Comparison of ENCODE assay signal across 10 mouse cellular contexts in the genomic region with DNA sequence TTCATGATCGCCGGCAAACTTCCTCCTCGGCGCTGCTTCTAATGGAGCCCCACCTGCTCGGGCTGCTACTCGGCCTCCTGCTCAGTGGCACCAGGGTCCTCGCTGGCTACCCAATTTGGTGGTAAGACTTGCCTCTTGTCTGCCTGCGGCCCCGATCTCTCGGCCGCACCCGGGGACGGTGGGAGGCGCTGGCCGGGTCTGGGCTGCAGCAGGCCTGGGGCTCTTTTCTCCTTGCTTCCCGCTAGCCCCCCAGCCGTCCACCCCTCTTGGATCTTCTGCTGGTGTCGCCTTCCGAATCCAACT. TPM values are rescaled to one million over a fixed set of nuclear protein-coding genes. Genes with fewer than 3 reads are reported as not detected.
DNase-seq lines count a peak whose midpoint lies in the region; ATAC-seq and TF ChIP-seq lines count a peak whose summit lies in the region.
"Had no signal": no experiment of that assay in that cellular context is flagged by ENCODE, and none has a peak within 500 bp of the region (broad histone marks: within the 10 kb centered on the region; RNA-seq: fewer than 3 reads in every experiment).

No protein-coding gene starts in this region.

- TF ChIP-seq POLR2A in ES-Bruce4 (IDR thresholded peaks at IDR 0.05; ENCODE audit: insufficient read depth, low read length), result no peak

- peak overlapping the region; percentile 68 for H3K4me2 ChIP-seq in heart, embryonic 12.5 days

- no peak for TF ChIP-seq CTCF in ES-Bruce4 (IDR thresholded peaks at IDR 0.05; ENCODE audit: low read depth, low read length)

- ATAC-seq in heart, embryonic 12.5 days (ENCODE audit: insufficient number of reproducible peaks, low FRiP score), result no peak
- ATAC-seq in cerebellum, adult (ENCODE audit: insufficient number of reproducible peaks, low FRiP score, low TSS enrichment), result no peak

- H3K27ac ChIP-seq in heart, embryonic 12.5 days (ENCODE audit: poor library complexity, severe bottlenecking), result no peak overlapping the region
- H3K27ac ChIP-seq in ES-Bruce4 (ENCODE audit: insufficient read depth, low read length), result no peak overlapping the region
- H3K27ac ChIP-seq in hindbrain, embryonic 10.5 days, result peak overlapping the region; percentile 84
- H3K27ac ChIP-seq in midbrain, embryonic 10.5 days (replicated peaks), result peak overlapping the region; percentile 83

- TF ChIP-seq EP300 in ES-Bruce4 (IDR thresholded peaks at IDR 0.05; ENCODE audit: insufficient read depth, low read depth, low read length), result no peak

- peaks cover 23% of the 10 kb centered on the region for H3K4me1 ChIP-seq in heart, embryonic 12.5 days (replicated peaks)
- H3K4me1 ChIP-seq in ES-Bruce4 (ENCODE audit: control insufficient read depth, insufficient read depth, low read length), result peaks cover 2% of the 10 kb centered on the region
- H3K4me1 ChIP-seq in hindbrain, embryonic 10.5 days (replicated peaks), result peaks cover 88% of the 10 kb centered on the region
- peaks cover 83% of the 10 kb centered on the region for H3K4me1 ChIP-seq in midbrain, embryonic 10.5 days

- under 1% methylated on average over 19 of the region's 19 CpGs for whole genome bisulfite sequencing in heart, embryonic 12.5 days
- under 1% methylated on average over 19 of the region's 19 CpGs for WGBS in hindbrain, embryonic 10.5 days
- WGBS in midbrain, embryonic 10.5 days, result 0% methylated on average over 19 of the region's 19 CpGs

- H3K9ac ChIP-seq in heart, embryonic 12.5 days, result no peak overlapping the region
- peak overlapping the region; percentile 37 for H3K9ac ChIP-seq in ES-Bruce4 (ENCODE audit: low read depth, poor library complexity, severe bottlenecking)

- peaks cover 96% of the 10 kb centered on the region for H3K27me3 ChIP-seq in heart, embryonic 12.5 days (replicated peaks)
- peaks cover 32% of the 10 kb centered on the region for H3K27me3 ChIP-seq in ES-Bruce4 (ENCODE audit: control insufficient read depth, insufficient read depth, low read length, poor library complexity, severe bottlenecking)
- peaks cover 95% of the 10 kb centered on the region for H3K27me3 ChIP-seq in hindbrain, embryonic 10.5 days (ENCODE audit: insufficient read depth, poor library complexity, severe bottlenecking)
- H3K27me3 ChIP-seq in midbrain, embryonic 10.5 days (ENCODE audit: low read depth, poor library complexity, severe bottlenecking), result peaks cover 97% of the 10 kb centered on the region

- DNase-seq in heart, postnatal 4 days, result no peak
- no peak for DNase-seq in hindbrain, embryonic 10.5 days (ENCODE audit: low spot score)
- no peak for DNase-seq in midbrain, embryonic 10.5 days (ENCODE audit: low spot score)
- no peak for DNase-seq in urinary bladder, postnatal 10 days (ENCODE audit: low spot score)
- no peak for DNase-seq in cerebellum, postnatal 14 days
- DNase-seq: right cerebral cortex, postnatal 14 days had no signal

- no peaks in the 10 kb centered on the region for H3K9me3 ChIP-seq in heart, embryonic 12.5 days (replicated peaks)
- no peaks in the 10 kb centered on the region for H3K9me3 ChIP-seq in ES-Bruce4 (replicated peaks; ENCODE audit: control insufficient read depth, insufficient read depth, low read length, poor library complexity, severe bottlenecking)
- H3K9me3 ChIP-seq in hindbrain, embryonic 10.5 days, result no peaks in the 10 kb centered on the region
- H3K9me3 ChIP-seq in midbrain, embryonic 10.5 days (replicated peaks), result no peaks in the 10 kb centered on the region

- H3K4me3 ChIP-seq in heart, embryonic 12.5 days, result peak overlapping the region; percentile 43
- peak overlapping the region; percentile 60 for H3K4me3 ChIP-seq in ES-Bruce4 (ENCODE audit: low read depth, low read length)
- peak overlapping the region; percentile 62 for H3K4me3 ChIP-seq in hindbrain, embryonic 10.5 days
- peak overlapping the region; percentile 63 for H3K4me3 ChIP-seq in midbrain, embryonic 10.5 days

- H3K36me3 ChIP-seq in heart, embryonic 12.5 days, result no peaks in the 10 kb centered on the region
- H3K36me3 ChIP-seq in ES-Bruce4 (ENCODE audit: control insufficient read depth, insufficient read depth, low read length, poor library complexity, severe bottlenecking), result no peaks in the 10 kb centered on the region
- H3K36me3 ChIP-seq in hindbrain, embryonic 10.5 days, result no peaks in the 10 kb centered on the region
- H3K36me3 ChIP-seq in midbrain, embryonic 10.5 days, result peaks cover 2% of the 10 kb centered on the region; the same call in 1 of the 2 replicates

RNA-seq across cellular contexts. Expression of a gene that starts 0.2 kb away (rescaled TPM):
- polyA plus RNA-seq in heart, embryonic 12.5 days (2016; fragmentation: Nextera tagmentation; extraction: Ambion mirVana), result 0.12 and 0.23 TPM in 2 replicates
- not detected for total RNA-seq in heart, postnatal 4 days (2021)
- polyA plus RNA-seq in ES-Bruce4 (2011; ENCODE audit: insufficient read depth, insufficient read length, low read depth, missing spikeins), result 10.4 and 13.6 TPM in 2 replicates
- 11.2 and 12.3 TPM in 2 replicates for polyA plus RNA-seq in hindbrain, embryonic 10.5 days (2016; fragmentation: Nextera tagmentation; extraction: Ambion mirVana)
- 9.8 and 10.8 TPM in 2 replicates for polyA plus RNA-seq in midbrain, embryonic 10.5 days (2016; fragmentation: Nextera tagmentation; extraction: Ambion mirVana)
- total RNA-seq: liver, adult 2 months had no signal
- polyA plus RNA-seq: liver, adult 2 months had no signal

RNA-seq across cellular contexts. Expression of a gene that starts 24.6 kb away (rescaled TPM):
- 2.5 and 3.4 TPM in 2 replicates for polyA plus RNA-seq in heart, embryonic 12.5 days (2016; fragmentation: Nextera tagmentation; extraction: Ambion mirVana)
- total RNA-seq in heart, postnatal 4 days (2021), result 1 to 10 TPM; 1.0 to 1.2 TPM
- 0.22 TPM in 1 of 2 replicates, not detected in the other for polyA plus RNA-seq in ES-Bruce4 (2011; ENCODE audit: insufficient read depth, insufficient read length, low read depth, missing spikeins)
- polyA plus RNA-seq in hindbrain, embryonic 10.5 days (2016; fragmentation: Nextera tagmentation; extraction: Ambion mirVana), result 0.60 and 1.0 TPM in 2 replicates
- polyA plus RNA-seq in midbrain, embryonic 10.5 days (2016; fragmentation: Nextera tagmentation; extraction: Ambion mirVana), result 0.43 and 0.73 TPM in 2 replicates

Comparison
In these comparisons a context has a peak if more than half of its experiments do, and no peak if none do; other contexts are left out.
1. H3K27ac ChIP-seq: peak in hindbrain, embryonic 10.5 days (single experiment) and midbrain, embryonic 10.5 days (single experiment); none in heart, embryonic 12.5 days (single experiment) and ES-Bruce4 (single experiment).
2. Peak in every context shown above with its lines, with median percentiles within 50 percentile points of each other: H3K4me3 ChIP-seq.